Mouse (Mus musculus) adrenal gland, postnatal 25 days (tissue): ENCODE data around the gene Scmh1. TPM values are rescaled to one million over a fixed set of nuclear protein-coding genes. Genes with fewer than 3 reads are reported as not detected.
A peak's percentile ranks its signal among the peaks of the same experiment; 100 is the strongest.
"Not testable (repeated sequence)": the region's sequence is repeated elsewhere in the genome, so short reads cannot be mapped to it uniquely, and the experiment has no call there.

ENCODE experiments used
- DNase-seq: peaks from one replicate; pipeline ENCODE4 v3.0.0; 2021; ENCODE audit warnings: mixed read lengths
- long read RNA-seq: library from polyadenylated mRNA; stranded (forward); transcript quantifications from one replicate; pipeline ENCODE4 v2.0.0, GENCODE M21; 2021
- total RNA-seq: library from RNA; stranded (reverse); gene quantifications from 2 replicates; pipeline ENCODE4 v1.2.3, GENCODE M21; 2021

Scmh1 gene
- total RNA-seq: 41.2 and 47.5 TPM in 2 replicates
- long read RNA-seq, partial matches to known transcripts: 3 of 9 reads
- long read RNA-seq, other reads (novel, unspliced or antisense): 3 of 9 reads

GRCm38 (mm10) chr4:120405144-120405805, at the start of gene Scmh1:
TSS of gene Scmh1 (plus strand) at chr4:120405281.
- peak; percentile 72 for DNase-seq

GRCm38 (mm10) chr4:120360011-120360521, 45.0 kb upstream of the Scmh1 start:
- no peak for DNase-seq

GRCm38 (mm10) chr4:120364729-120365128, 40.4 kb upstream of the Scmh1 start:
- DNase-seq: no peak

- DNase-seq: no peak
These were observed 39.6 kb upstream of the Scmh1 start for GRCm38 (mm10) chr4:120365456-120365855.

GRCm38 (mm10) chr4:120368031-120368430, 37.0 kb upstream of the Scmh1 start:
- no peak for DNase-seq

GRCm38 (mm10) chr4:120368663-120369062, 36.4 kb upstream of the Scmh1 start:
- DNase-seq: peak; percentile 70

- peak; percentile 68 for DNase-seq
These were observed 35.9 kb upstream of the Scmh1 start for GRCm38 (mm10) chr4:120369156-120369555.

- no peak for DNase-seq
These were observed 35.2 kb upstream of the Scmh1 start for GRCm38 (mm10) chr4:120369861-120370366.

- no peak for DNase-seq
These were observed 32.2 kb upstream of the Scmh1 start for GRCm38 (mm10) chr4:120372838-120373237.

- no peak for DNase-seq
These were observed 31.3 kb upstream of the Scmh1 start for GRCm38 (mm10) chr4:120373813-120374212.

GRCm38 (mm10) chr4:120380811-120381391, 24.2 kb upstream of the Scmh1 start:
- peak; percentile 61 for DNase-seq

GRCm38 (mm10) chr4:120385496-120385895, 19.6 kb upstream of the Scmh1 start:
- no peak for DNase-seq

GRCm38 (mm10) chr4:120387496-120387895, 17.6 kb upstream of the Scmh1 start:
- no peak for DNase-seq

- no peak for DNase-seq
These were observed 17.1 kb upstream of the Scmh1 start for GRCm38 (mm10) chr4:120387968-120388367.

GRCm38 (mm10) chr4:120388998-120389542, 16.0 kb upstream of the Scmh1 start:
- no peak for DNase-seq

- no peak for DNase-seq
These were observed 15.5 kb upstream of the Scmh1 start for GRCm38 (mm10) chr4:120389546-120389945.

- DNase-seq: no peak
These were observed 13.5 kb upstream of the Scmh1 start for GRCm38 (mm10) chr4:120391591-120391990.

GRCm38 (mm10) chr4:120392341-120392740, 12.7 kb upstream of the Scmh1 start:
- no peak for DNase-seq

- DNase-seq: no peak
These were observed 12.3 kb upstream of the Scmh1 start for GRCm38 (mm10) chr4:120392748-120393147.

- DNase-seq: no peak
These were observed 4.8 kb upstream of the Scmh1 start for GRCm38 (mm10) chr4:120400251-120400650.

GRCm38 (mm10) chr4:120402105-120402504, 3.0 kb upstream of the Scmh1 start:
- not testable (repeated sequence) for DNase-seq

- DNase-seq: no peak
These were observed 834 bp upstream of the Scmh1 start for GRCm38 (mm10) chr4:120404247-120404646.

- DNase-seq: no peak
These were observed 320 bp upstream of the Scmh1 start for GRCm38 (mm10) chr4:120404778-120405143.
